Mouse (Mus musculus) heart, embryonic 11.5 days (tissue): Measurements from ENCODE around the gene Dda1. TPM values are rescaled to one million over a fixed set of nuclear protein-coding genes. Genes with fewer than 3 reads are reported as not detected.

Source experiments
- ATAC-seq: fragments of 200-750 bp; cut with Nextera tagmentation; replicated peaks from 2 replicates; pipeline ENCODE4 v1.8.0; 2017; ENCODE audit warnings: moderate library complexity; ENCODE audit not compliant: insufficient number of reproducible peaks, low FRiP score, low TSS enrichment
- H3K27ac ChIP-seq: fragments of 300-500 bp; sonication (generic); 2 replicates; pipeline ENCODE4 v1.5.1; 2014; ENCODE audit warnings: mild to moderate bottlenecking, low read depth, low read length
- H3K27me3 ChIP-seq: fragments of 300-500 bp; sonication (generic); 2 replicates; pipeline ENCODE4 v1.6.1; 2014; ENCODE audit warnings: mild to moderate bottlenecking, low read length, mixed read lengths; ENCODE audit not compliant: control insufficient read depth, insufficient read depth
- H3K36me3 ChIP-seq: fragments of 300-500 bp; sonication (generic); 2 replicates; pipeline ENCODE4 v1.6.1; 2014; ENCODE audit warnings: mild to moderate bottlenecking, low read length, moderate library complexity, mixed read lengths; ENCODE audit not compliant: control insufficient read depth, insufficient read depth
- H3K4me1 ChIP-seq: fragments of 300-500 bp; sonication (generic); 2 replicates; pipeline ENCODE4 v1.6.1; 2014; ENCODE audit warnings: low read length; ENCODE audit not compliant: control insufficient read depth, insufficient read depth
- H3K4me2 ChIP-seq: fragments of 300-500 bp; sonication (generic); 2 replicates; pipeline ENCODE4 v1.6.1; 2014; ENCODE audit warnings: mild to moderate bottlenecking, moderate library complexity
- H3K4me3 ChIP-seq: fragments of 300-500 bp; sonication (generic); 2 replicates; pipeline ENCODE4 v1.5.1; 2014; ENCODE audit warnings: low read depth, low read length
- H3K9ac ChIP-seq: fragments of 300-500 bp; sonication (generic); 2 replicates; pipeline ENCODE4 v1.6.1; 2014; ENCODE audit warnings: mild to moderate bottlenecking, low read depth, low read length, moderate library complexity
- H3K9me3 ChIP-seq: fragments of 300-500 bp; sonication (generic); replicated peaks from 2 replicates; pipeline ENCODE4 v1.6.1; 2016; ENCODE audit warnings: low read length; ENCODE audit not compliant: control insufficient read depth
- WGBS: fragments of 180-500 bp; shearing (Covaris S2); extraction: QIAGEN DNeasy Blood & Tissue Kit; methylation state at CpG from one replicate; pipeline ENCODE4 v1.1.7; 2014; ENCODE audit not compliant: insufficient replicate concordance; 5-methylcytosine and 5-hydroxymethylcytosine counted together
- polyA plus RNA-seq: library from polyadenylated mRNA; unstranded; fragments of >200 nt; fragmentation: Nextera tagmentation; extraction: Ambion mirVana; gene quantifications from 2 replicates; pipeline ENCODE4 v1.2.1, GENCODE M21; 2014

Gene Dda1
- polyA plus RNA-seq, 1 experiment from 2014 or later = 95.9 TPM

DNA sequence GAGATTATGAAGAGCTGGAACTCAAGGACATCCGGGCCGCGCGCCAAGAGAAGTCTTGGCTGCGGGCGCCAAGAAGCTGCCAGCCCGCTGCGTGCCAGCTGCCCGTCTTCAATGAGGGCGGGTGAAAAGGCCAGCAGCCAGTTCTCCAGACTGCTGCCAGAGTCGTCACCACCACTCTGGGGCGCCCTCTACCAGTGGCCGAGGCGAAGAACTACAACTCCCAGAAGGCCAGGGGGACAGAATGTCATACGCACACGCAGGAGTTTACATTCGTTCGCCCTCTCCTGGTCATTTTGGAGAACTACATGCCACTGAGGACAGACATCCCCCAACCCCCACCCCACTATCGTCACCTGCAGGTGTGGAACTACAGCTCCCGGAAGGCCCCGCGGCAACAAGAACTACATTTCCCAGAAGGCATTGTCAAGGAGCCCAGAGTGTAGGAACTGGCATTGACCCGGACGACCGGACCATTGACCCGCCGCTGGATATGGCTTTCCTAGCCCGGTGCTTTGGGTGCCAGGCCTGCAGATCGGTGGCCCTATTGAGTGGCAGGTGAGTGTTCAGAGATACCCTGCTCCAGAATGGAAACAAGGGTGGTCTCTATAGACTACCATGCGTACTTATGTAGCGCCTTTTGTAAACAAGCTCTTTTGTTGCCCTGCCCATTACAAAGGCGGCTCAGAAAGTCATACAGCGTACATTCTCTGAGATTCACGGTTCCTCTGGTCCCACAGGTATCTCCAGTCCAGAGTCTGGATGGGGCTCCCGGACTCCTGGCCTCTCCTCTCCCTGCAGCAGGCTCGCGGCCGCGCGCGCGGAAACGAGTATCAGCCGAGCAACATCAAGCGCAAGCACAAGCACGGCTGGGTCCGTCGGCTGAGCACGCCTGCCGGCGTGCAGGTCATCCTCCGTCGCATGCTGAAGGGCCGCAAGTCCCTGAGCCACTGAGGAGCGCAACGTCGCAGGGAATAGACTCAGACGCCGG, 4.2 kb upstream of the Dda1 start, which contains the start of gene Mrpl34:
Mrpl34 (plus strand) TSS at position 447 of the 988 bp plus-strand sequence.
- Histone ChIP-seq H3K4me1 (peaks cover 17% of the 10 kb centered on the region), H3K27ac (peak within 1 kb of the TSS; percentile 80), H3K27me3 (peaks cover 17% of the 10 kb centered on the region), H3K36me3 (peaks cover 7% of the 10 kb centered on the region), H3K9ac (peak within 1 kb of the TSS; percentile 81), H3K4me2 (peak within 1 kb of the TSS; percentile 90), H3K9me3 (no peaks in the 10 kb centered on the region), H3K4me3 (peak within 1 kb of the TSS; percentile 83)
- peak; percentile 80 for ATAC-seq
- under 1% methylated on average over 59 of the region's 59 CpGs for WGBS

DNA sequence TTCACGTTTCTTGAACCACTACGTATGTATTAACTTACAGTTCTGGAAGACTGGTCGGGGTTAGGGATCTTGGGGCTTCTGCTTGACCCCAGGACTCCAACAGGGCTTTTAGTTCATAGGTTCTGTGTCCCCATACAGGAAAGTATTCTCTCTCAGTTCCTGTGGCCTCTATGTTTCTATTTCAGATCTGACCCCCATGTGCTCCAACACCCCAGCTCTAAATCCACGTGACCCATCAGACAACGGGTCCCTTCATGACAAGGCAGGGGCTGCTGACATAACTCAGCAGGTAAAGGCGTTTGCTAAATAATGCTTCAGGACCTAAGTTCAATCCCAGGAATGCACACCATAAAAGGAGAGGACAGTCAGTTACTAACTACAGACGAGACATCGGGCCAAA, 3.3 kb upstream of the Dda1 start:
- ATAC-seq = no peak
- peaks cover 16% of the 10 kb centered on the region for H3K27me3 ChIP-seq
- peak overlapping the region; percentile 83 for H3K4me3 ChIP-seq
- peaks cover 26% of the 10 kb centered on the region for H3K4me1 ChIP-seq
- H3K36me3 ChIP-seq = peaks cover 6% of the 10 kb centered on the region
- H3K9me3 ChIP-seq = no peaks in the 10 kb centered on the region
- 70% methylated on average over 8 of the region's 8 CpGs for WGBS
- peak overlapping the region; percentile 90 for H3K4me2 ChIP-seq
- H3K9ac ChIP-seq = peak overlapping the region; percentile 81
- no peak overlapping the region for H3K27ac ChIP-seq

DNA sequence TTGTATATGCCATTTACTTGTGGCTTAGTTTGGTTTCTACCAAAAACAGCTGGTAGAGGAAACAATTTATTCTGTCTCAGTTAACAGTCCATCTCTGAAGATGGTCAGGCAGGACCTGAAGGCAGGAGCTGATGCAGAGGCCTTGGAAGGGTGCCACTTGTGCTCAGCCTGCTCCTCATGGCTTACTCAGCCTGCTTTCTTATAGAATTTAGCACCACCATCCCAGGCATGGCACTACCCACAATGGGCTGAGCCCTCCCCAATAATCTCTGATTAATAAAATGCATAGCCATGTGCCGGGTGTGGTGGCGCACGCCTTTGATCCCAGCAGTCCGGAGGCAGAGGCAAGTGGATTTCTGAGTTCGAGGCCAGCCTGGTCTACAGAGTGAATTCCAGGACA, 2.8 kb upstream of the Dda1 start:
- Histone ChIP-seq H3K27ac (no peak overlapping the region), H3K27me3 (peaks cover 12% of the 10 kb centered on the region), H3K4me3 (no peak overlapping the region), H3K36me3 (peaks cover 5% of the 10 kb centered on the region), H3K9ac (no peak overlapping the region), H3K4me1 (peaks cover 27% of the 10 kb centered on the region), H3K4me2 (no peak overlapping the region), H3K9me3 (no peaks in the 10 kb centered on the region)
- 92% methylated on average over 5 of the region's 5 CpGs for WGBS
- ATAC-seq = no peak

DNA sequence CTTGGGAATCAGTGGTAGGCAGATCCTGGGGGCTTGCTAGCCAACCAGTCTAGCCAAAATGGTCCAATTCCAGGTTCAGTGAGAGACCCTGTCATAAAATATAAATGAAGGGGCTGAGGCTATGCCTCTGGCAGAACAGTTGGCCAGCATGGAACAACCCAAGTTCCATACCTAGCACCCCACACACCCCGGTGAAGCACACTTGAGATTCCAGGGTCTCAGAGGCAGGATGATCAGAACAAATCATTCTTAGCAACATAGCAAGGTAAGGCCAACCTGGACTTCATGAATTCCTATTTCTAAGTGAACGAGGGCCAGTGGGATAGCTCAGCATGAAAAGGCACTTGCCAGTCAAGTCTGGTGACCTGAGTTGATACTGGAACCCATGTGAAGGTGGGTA, 1.8 kb upstream of the Dda1 start:
- Histone ChIP-seq H3K27me3 (peaks cover 5% of the 10 kb centered on the region; the same call in 1 of the 2 replicates), H3K9ac (no peak overlapping the region), H3K4me3 (no peak overlapping the region), H3K27ac (no peak overlapping the region), H3K4me1 (peaks cover 27% of the 10 kb centered on the region), H3K36me3 (peaks cover 11% of the 10 kb centered on the region), H3K4me2 (no peak overlapping the region), H3K9me3 (no peaks in the 10 kb centered on the region)
- no peak for ATAC-seq
- 88% methylated on average over 2 of the region's 2 CpGs for WGBS

GRCm38 (mm10) chr8:71468001-71468400, 998 bp upstream of the Dda1 start:
- Histone ChIP-seq H3K9ac (no peak overlapping the region), H3K27me3 (no peaks in the 10 kb centered on the region), H3K27ac (no peak overlapping the region), H3K4me1 (peaks cover 21% of the 10 kb centered on the region), H3K36me3 (peaks cover 12% of the 10 kb centered on the region), H3K9me3 (no peaks in the 10 kb centered on the region), H3K4me2 (no peak overlapping the region), H3K4me3 (no peak overlapping the region; the same call in 1 of the 2 replicates)
- 90% methylated on average over 1 of the region's 1 CpGs for WGBS
- no peak for ATAC-seq

DNA sequence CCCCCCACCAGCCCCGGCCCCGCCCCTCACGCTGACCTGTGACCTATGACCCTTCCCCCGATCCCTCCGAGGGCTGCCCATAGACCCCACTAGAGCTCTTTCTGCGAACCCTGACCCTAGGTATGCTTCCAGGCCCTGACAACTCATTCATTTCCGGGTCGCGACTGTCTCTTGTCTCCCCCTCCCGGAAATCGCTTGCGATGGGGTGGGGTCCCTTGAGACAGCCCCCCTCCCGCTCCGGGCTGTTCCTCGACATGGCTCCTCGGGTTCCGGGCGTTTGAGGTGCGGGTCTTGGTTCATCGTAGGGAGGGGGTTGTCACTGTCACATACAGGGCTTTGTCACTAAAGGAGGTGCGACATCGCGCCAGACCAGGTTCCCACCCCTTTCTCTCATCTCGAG, 412 bp downstream of the Dda1 start:
- H3K9me3 ChIP-seq = no peaks in the 10 kb centered on the region
- 0 out of 2 replicates have a peak, but pooled peaks have one; percentile 1 for ATAC-seq
- under 1% methylated on average over 24 of the region's 24 CpGs for WGBS
- peaks cover 13% of the 10 kb centered on the region for H3K4me1 ChIP-seq
- H3K36me3 ChIP-seq = peaks cover 15% of the 10 kb centered on the region
- no peaks in the 10 kb centered on the region for H3K27me3 ChIP-seq
- H3K4me2 ChIP-seq = peak overlapping the region; percentile 80
- 0 out of 2 replicates have a peak overlapping the region, but pooled peaks have one; percentile 10 for H3K27ac ChIP-seq
- H3K9ac ChIP-seq = peak overlapping the region; percentile 76
- H3K4me3 ChIP-seq = peak overlapping the region; percentile 59

GRCm38 (mm10) chr8:71470146-71470912, 1.3 kb downstream of the Dda1 start:
- Histone ChIP-seq H3K36me3 (peaks cover 15% of the 10 kb centered on the region), H3K4me1 (peaks cover 13% of the 10 kb centered on the region), H3K9ac (peak overlapping the region; percentile 76), H3K9me3 (no peaks in the 10 kb centered on the region), H3K4me2 (peak overlapping the region; percentile 80), H3K27me3 (no peaks in the 10 kb centered on the region), H3K27ac (no peak overlapping the region), H3K4me3 (peak overlapping the region; percentile 59)
- 86% methylated on average over 3 of the region's 3 CpGs for WGBS
- ATAC-seq = no peak

GRCm38 (mm10) chr8:71470913-71471255, 1.9 kb downstream of the Dda1 start:
- no peaks in the 10 kb centered on the region for H3K9me3 ChIP-seq
- peaks cover 13% of the 10 kb centered on the region for H3K4me1 ChIP-seq
- H3K27me3 ChIP-seq = no peaks in the 10 kb centered on the region
- H3K36me3 ChIP-seq = peaks cover 15% of the 10 kb centered on the region
- no peak for ATAC-seq
- H3K4me3 ChIP-seq = no peak overlapping the region
- H3K27ac ChIP-seq = no peak overlapping the region
- H3K9ac ChIP-seq = no peak overlapping the region
- H3K4me2 ChIP-seq = no peak overlapping the region; the same call in 1 of the 2 replicates
- 80% methylated on average over 5 of the region's 5 CpGs for WGBS
